Mouse (Mus musculus) heart, adult 11 months (tissue): Measurements from ENCODE around the gene Sez6l.

Experiments used
- DNase-seq: peaks from one replicate; pipeline ENCODE4 v3.0.0; 2022

Gene Sez6l

GRCm38 (mm10) chr5:112584155-112584769, 7.3 kb upstream of the Sez6l start:
- no peak for DNase-seq

- DNase-seq, result no peak
Observed at GRCm38 (mm10) chr5:112583304-112583703, 6.3 kb upstream of the Sez6l start.

GRCm38 (mm10) chr5:112577750-112578149, 765 bp upstream of the Sez6l start:
- no peak for DNase-seq

GRCm38 (mm10) chr5:112576361-112576992, 508 bp downstream of the Sez6l start:
- no peak for DNase-seq

GRCm38 (mm10) chr5:112575151-112575915, 1.7 kb downstream of the Sez6l start:
- DNase-seq, result no peak

- DNase-seq, result no peak
Observed at GRCm38 (mm10) chr5:112573916-112574315, 3.1 kb downstream of the Sez6l start.

- no peak for DNase-seq
Observed at GRCm38 (mm10) chr5:112572217-112572616, 4.8 kb downstream of the Sez6l start.

- no peak for DNase-seq
Observed at GRCm38 (mm10) chr5:112565489-112565888, 11.5 kb downstream of the Sez6l start.

GRCm38 (mm10) chr5:112565083-112565482, 11.9 kb downstream of the Sez6l start:
- DNase-seq, result no peak

GRCm38 (mm10) chr5:112560869-112561499, 16.0 kb downstream of the Sez6l start:
- DNase-seq, result no peak

GRCm38 (mm10) chr5:112560139-112560538, 16.8 kb downstream of the Sez6l start:
- DNase-seq, result no peak

GRCm38 (mm10) chr5:112557396-112557795, 19.6 kb downstream of the Sez6l start:
- no peak for DNase-seq

- no peak for DNase-seq
Observed at GRCm38 (mm10) chr5:112556640-112557039, 20.3 kb downstream of the Sez6l start.

GRCm38 (mm10) chr5:112554508-112554907, 22.5 kb downstream of the Sez6l start:
- no peak for DNase-seq

GRCm38 (mm10) chr5:112552786-112553185, 24.2 kb downstream of the Sez6l start:
- DNase-seq, result no peak

GRCm38 (mm10) chr5:112551975-112552728, 24.8 kb downstream of the Sez6l start:
- no peak for DNase-seq

GRCm38 (mm10) chr5:112548846-112549620, 28.0 kb downstream of the Sez6l start:
- DNase-seq, result peak; percentile 95

- no peak for DNase-seq
Observed at GRCm38 (mm10) chr5:112546771-112547170, 30.2 kb downstream of the Sez6l start.

- no peak for DNase-seq
Observed at GRCm38 (mm10) chr5:112538295-112538694, 38.7 kb downstream of the Sez6l start.

GRCm38 (mm10) chr5:112535868-112536267, 41.1 kb downstream of the Sez6l start:
- DNase-seq, result no peak

- DNase-seq, result no peak
Observed at GRCm38 (mm10) chr5:112534146-112534545, 42.8 kb downstream of the Sez6l start.
